Mouse (Mus musculus) left cerebral cortex, adult 2 months (tissue): Measurements from ENCODE around the gene Ypel5. TPM values are rescaled to one million over a fixed set of nuclear protein-coding genes. Genes with fewer than 3 reads are reported as not detected.

ENCODE experiments used
- DNase-seq, 2 experiments: peaks; one replicate each; pipeline ENCODE4 v3.0.0; 2021 to 2022; ENCODE audit warnings: low spot score in 2 of 2, mixed read lengths in 1 of 2; ENCODE audit errors: extremely low spot score in 1 of 2
- H3K27ac ChIP-seq: fragments of 200-600 bp; 2 replicates; pipeline ENCODE4 v1.8.1; 2022
- H3K4me3 ChIP-seq: fragments of 200-600 bp; 2 replicates; pipeline ENCODE4 v1.8.1; 2022
- CTCF ChIP-seq: fragments of 200-600 bp; IDR thresholded peaks from 2 replicates; pipeline ENCODE4 v1.8.1; 2022; ENCODE audit warnings: antibody characterized with exemption, mild to moderate bottlenecking, moderate library complexity
- intact Hi-C: fragments of 180-260 bp; cut with DNase I; formaldehyde crosslinking; loops from one replicate; pipeline ENCODE4 v1.15.1; 2025
- long read RNA-seq, 2 experiments: library from polyadenylated mRNA; stranded (forward); transcript quantifications; one replicate each; pipeline ENCODE4 v2.0.0; 2021; ENCODE audit warnings: borderline mapping rate in 2 of 2
- total RNA-seq, 2 experiments: library from RNA; stranded (reverse); gene quantifications; 2 replicates each; pipeline ENCODE4 v1.2.3; 2021

Gene Ypel5
- total RNA-seq, result 10 to 100 TPM; 80.4 to 92.3 TPM
- long read RNA-seq, experiment 1, transcript Ypel5-201 (3 exons, 3,120 nt), result major isoform, 40 of 65 reads
- long read RNA-seq, experiment 1, transcript Ypel5-205 (3 exons, 704 nt), result minor isoform, 12 of 65 reads
- long read RNA-seq, experiment 1, transcript Ypel5-202 (3 exons, 2,419 nt), result minor isoform, 11 of 65 reads
- long read RNA-seq, experiment 1, partial matches to known transcripts, result 1 of 65 reads
- long read RNA-seq, experiment 1, other reads (novel, unspliced or antisense), result 1 of 65 reads
- long read RNA-seq, experiment 2, transcript Ypel5-201 (3 exons, 3,120 nt), result major isoform, 21 of 39 reads
- long read RNA-seq, experiment 2, transcript Ypel5-202 (3 exons, 2,419 nt), result minor isoform, 6 of 39 reads
- long read RNA-seq, experiment 2, transcript Ypel5-205 (3 exons, 704 nt), result minor isoform, 10 of 39 reads
- long read RNA-seq, experiment 2, partial matches to known transcripts, result 0 of 39 reads
- long read RNA-seq, experiment 2, other reads (novel, unspliced or antisense), result 2 of 39 reads

- Histone ChIP-seq H3K4me3 (peak within 1 kb of the TSS; percentile 85), H3K27ac (peak within 1 kb of the TSS; percentile 100)
- peak; percentile 52 for TF ChIP-seq CTCF
- peak; percentile 97 to 98 for DNase-seq
- intact Hi-C loops, result loop anchor here (1.0 to 5.0 kb wide), 3 partner anchors 38 to 271 kb away; partner anchors contain the start of genes Lbh and Lclat1
These were observed at the start of gene Ypel5 for GRCm38 (mm10) chr17:72836158-72837115. Gene Ypel5, plus strand, starts transcription at chr17:72836453.

DNA sequence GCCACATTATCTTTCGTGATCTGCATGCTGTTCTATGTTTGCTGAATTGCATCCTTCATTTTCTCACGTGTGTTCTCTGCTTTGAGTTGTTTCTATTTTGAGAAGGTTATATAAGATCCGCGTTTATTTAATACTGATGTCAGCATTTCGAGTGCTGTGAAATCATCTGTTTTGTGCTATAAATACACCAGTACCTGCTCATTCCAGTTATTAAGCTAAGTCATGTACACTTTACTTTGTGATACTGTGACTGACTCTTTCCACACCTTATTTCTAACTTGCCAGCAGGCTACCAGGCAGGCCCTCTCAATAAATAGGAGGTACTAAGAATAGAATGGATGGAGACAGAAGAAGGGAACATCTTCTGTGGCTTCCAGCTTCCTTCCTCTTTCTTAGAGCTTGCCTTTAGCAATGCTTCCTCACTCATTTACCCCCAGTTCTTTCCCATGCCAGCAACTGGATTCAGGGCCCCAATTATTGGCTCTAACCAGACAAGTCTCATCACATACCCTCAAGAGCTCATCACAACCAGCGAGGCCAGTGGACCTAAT, 48.3 kb upstream of the Ypel5 start:
- no peak for DNase-seq
- intact Hi-C loops, result no loop called here
- H3K4me3 ChIP-seq, result no peak overlapping the region
- peak overlapping the region; percentile 51; the same call in 1 of the 2 replicates for H3K27ac ChIP-seq
- no peak for TF ChIP-seq CTCF

DNA sequence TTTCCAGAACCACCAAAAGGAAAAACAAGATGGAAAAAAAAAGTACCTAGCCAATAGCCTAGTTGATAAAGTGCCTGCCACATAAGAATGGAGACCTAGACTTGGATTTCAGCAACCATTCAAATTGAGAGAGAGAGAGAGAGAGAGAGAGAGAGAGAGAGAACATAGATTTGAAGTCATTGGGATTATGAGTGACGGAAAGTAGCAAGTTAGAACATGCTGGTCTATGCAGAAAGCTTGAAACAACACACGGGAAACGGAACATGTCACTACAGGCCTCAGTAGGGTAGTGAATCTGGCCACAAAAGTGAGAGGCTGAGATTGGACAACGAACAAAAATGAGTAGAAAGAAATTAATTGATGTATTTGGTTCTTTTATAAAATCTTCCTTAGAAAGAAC, 43.0 kb upstream of the Ypel5 start:
- DNase-seq, result no peak
- intact Hi-C loops, result no loop called here
- Histone ChIP-seq H3K27ac (no peak overlapping the region), H3K4me3 (no peak overlapping the region)
- no peak for TF ChIP-seq CTCF

DNA sequence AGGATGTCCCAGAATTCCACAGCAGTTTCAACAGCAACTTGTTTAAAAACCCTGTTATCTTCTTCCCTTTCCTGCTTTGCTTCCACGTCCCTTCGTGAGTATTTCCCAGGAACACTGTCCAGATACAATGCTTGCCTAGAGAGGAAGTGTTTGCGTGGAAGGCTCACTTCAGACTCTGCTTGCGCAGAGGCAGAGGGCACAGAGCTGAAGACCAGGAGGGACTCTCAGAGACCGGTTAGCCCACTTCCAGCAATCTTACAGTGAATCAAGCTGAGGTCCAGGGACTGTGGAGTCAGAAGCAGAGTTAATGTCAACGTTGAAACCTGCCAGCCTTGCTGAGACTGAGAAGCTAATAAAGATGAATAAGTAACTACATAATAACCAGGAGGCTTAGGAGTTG, 41.6 kb upstream of the Ypel5 start:
- DNase-seq, result no peak
- TF ChIP-seq CTCF, result no peak
- no peak overlapping the region for H3K4me3 ChIP-seq
- intact Hi-C loops, result no loop called here
- H3K27ac ChIP-seq, result no peak overlapping the region

DNA sequence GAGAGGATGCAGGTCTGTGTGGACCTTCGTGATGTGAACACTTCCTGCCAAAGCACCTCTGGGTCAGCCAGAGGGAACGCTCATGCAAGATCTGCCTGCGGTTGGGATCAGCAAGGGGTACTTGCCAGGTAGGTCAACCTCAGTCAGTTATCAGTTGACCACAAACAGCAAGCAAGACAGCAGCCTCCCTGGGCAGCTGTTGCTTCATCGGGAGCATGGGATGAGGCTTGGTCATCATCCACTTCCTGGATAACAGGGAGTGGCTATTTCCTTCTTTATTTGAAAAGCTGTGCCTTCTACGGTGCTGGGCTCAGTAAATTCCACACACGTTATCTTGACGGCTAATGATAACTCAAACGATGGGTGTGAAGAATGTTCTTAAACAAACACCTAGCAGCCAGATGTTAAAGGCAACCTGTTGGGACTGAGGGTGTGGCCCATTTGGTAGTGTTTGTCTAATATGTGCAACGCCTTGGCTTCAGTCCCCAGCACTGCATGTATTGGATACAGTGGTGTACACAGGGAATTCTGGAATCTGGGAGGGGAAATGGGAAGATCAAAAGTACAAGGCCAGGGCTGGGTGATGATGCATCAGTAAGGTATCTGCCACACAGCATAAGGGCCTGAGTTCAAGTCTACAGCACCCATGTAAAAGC, 40.7 kb upstream of the Ypel5 start:
- TF ChIP-seq CTCF, result no peak
- Histone ChIP-seq H3K27ac (no peak overlapping the region), H3K4me3 (no peak overlapping the region)
- intact Hi-C loops, result no loop called here
- no peak for DNase-seq

GRCm38 (mm10) chr17:72796506-72796905, 39.7 kb upstream of the Ypel5 start:
- intact Hi-C loops, result no loop called here
- Histone ChIP-seq H3K27ac (no peak overlapping the region), H3K4me3 (no peak overlapping the region)
- no peak for DNase-seq
- TF ChIP-seq CTCF, result peak; percentile 9

DNA sequence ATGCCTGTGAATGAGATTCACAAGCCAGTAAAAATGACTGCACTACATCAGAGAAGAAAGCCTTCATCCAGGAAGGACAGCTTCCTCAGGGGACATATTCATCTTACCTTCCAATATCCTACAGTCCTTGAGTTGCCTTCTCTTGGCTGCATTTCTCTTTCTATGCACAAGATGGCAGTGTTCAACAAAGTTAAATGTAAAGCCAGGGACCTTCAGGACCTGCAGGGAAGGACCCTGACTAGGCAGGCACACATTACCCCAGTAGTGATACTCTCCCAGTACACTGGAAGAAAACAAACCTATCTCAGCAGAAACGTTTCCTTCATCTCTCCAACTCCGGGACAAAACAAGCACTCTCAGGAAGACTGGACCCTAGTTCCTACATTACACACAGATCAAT, 38.4 kb upstream of the Ypel5 start:
- intact Hi-C loops, result loop anchor here (2.0 kb wide), 3 partner anchors 17 to 501 kb away; partner anchors contain the start of gene Ypel5
- Histone ChIP-seq H3K4me3 (no peak overlapping the region), H3K27ac (no peak overlapping the region)
- peak; percentile 36 to 40 for DNase-seq
- TF ChIP-seq CTCF, result peak; percentile 82

GRCm38 (mm10) chr17:72809942-72810654, 26.2 kb upstream of the Ypel5 start:
- no peak for DNase-seq
- intact Hi-C loops, result no loop called here
- no peak for TF ChIP-seq CTCF
- H3K27ac ChIP-seq, result no peak overlapping the region
- H3K4me3 ChIP-seq, result no peak overlapping the region

- intact Hi-C loops, result loop anchor here (2.0 kb wide), 1 partner anchor 15 kb away; no protein-coding TSS in a partner anchor
- DNase-seq, result peak; percentile 54 to 60
- no peak overlapping the region for H3K4me3 ChIP-seq
- no peak overlapping the region for H3K27ac ChIP-seq
- peak; percentile 97 for TF ChIP-seq CTCF
These were observed 22.6 kb upstream of the Ypel5 start for GRCm38 (mm10) chr17:72813419-72814315.

GRCm38 (mm10) chr17:72817574-72817973, 18.7 kb upstream of the Ypel5 start:
- Histone ChIP-seq H3K4me3 (no peak overlapping the region), H3K27ac (no peak overlapping the region; the same call in 1 of the 2 replicates)
- peak; percentile 49 to 56 for DNase-seq
- no peak for TF ChIP-seq CTCF
- intact Hi-C loops, result loop anchor here (1.0 to 5.0 kb wide), 3 partner anchors 154 to 896 kb away; no protein-coding TSS in a partner anchor
